Mouse (Mus musculus) 3134 (cell line): Measurements from ENCODE around the gene Cradd.

Experiments used
- DNase-seq: peaks from one replicate; pipeline ENCODE4 v3.0.0-alpha.2; 2011; ENCODE audit warnings: low spot score; ENCODE audit not compliant: insufficient read length; ENCODE audit errors: extremely low read depth

The Cradd gene

DNA sequence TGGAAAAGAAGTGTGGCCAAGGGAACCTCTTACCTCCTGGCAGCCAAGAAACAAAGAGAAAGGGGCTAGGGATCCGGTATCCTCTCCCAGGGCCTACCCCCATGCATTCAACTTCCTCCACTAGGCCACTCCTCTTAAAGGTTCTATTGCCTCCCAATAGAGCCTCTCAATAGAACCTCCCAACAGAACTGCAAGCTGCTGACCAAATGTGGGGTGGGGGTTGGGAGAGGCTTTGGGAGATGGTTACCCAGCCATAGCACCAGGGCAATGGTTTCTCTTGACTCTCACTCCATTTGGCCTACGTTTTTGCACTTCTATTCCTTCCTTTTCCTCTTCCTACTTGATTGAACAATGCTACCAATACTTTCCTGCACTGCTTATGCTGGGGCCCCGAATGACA, 69.9 kb downstream of the Cradd start:
- DNase-seq, result no peak

DNA sequence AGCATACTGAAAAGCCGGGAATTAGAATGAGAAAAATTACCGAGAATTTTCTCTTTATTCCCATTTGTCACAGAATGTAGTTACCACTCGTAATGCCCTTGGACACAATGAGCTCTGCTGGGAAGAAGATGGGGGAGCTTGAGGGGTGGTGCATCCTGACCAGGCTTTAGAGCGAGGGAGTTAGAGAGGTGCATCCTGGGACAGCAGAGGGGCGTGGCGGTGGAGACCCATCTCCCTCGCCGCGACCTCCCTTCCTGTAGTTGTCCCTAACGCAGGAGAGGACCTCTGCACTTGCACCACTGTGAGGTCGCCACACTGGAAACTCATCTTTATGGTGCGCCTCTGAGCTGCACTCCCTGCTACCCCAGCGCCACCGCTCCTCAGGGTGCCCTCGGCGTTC, 72.3 kb downstream of the Cradd start:
- DNase-seq, result no peak

- DNase-seq, result no peak
These were observed 75.6 kb downstream of the Cradd start for GRCm38 (mm10) chr10:95248362-95248761.

GRCm38 (mm10) chr10:95246696-95247095, 77.2 kb downstream of the Cradd start:
- DNase-seq, result no peak

- no peak for DNase-seq
These were observed 78.3 kb downstream of the Cradd start for GRCm38 (mm10) chr10:95245680-95245982.

- DNase-seq, result no peak
These were observed 78.8 kb downstream of the Cradd start for GRCm38 (mm10) chr10:95244961-95245679.

DNA sequence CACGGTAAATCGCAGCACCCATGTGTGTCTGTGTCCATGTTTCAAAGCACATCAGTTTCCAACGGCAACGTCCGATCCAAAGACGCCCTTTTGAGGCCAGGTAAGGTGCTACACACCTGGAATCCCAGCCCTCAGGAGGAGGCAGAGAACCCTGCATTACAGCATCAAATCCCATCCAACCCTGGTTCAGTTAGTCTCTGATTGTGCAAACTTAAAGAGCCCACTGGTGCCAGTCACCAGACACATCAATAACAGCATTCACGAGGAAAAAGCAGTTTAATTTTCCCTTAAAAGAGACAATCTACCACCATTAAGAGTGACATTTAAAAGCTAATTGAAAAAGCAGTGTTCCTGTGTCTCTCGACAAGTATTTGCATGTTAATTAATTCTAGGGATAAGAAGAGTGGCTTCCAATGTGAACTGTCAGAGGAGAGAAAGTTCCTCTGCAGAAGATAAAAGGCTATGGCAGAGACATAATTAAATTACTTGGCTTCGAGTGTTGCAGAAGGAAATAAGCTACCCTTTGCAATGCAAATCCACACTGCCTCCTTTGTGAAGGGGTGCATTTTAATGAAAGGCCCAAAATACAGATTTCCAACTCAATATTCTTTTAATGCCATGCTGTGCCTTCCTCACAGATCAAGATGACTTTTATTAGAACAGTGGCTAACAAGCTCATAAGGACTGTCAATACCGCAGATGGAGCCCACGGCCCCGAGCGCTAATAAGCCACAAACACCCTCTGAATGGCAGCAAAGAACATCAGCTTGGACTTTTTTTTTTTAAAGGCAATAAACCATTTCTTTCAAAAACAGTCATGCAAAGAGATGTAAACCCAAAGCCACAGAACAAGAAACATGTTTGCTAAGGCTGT, 84.5 kb downstream of the Cradd start:
- no peak for DNase-seq

- DNase-seq, result no peak
These were observed 85.3 kb downstream of the Cradd start for GRCm38 (mm10) chr10:95238667-95239066.

- no peak for DNase-seq
These were observed 87.7 kb downstream of the Cradd start for GRCm38 (mm10) chr10:95236226-95236625.

GRCm38 (mm10) chr10:95234661-95235060, 89.3 kb downstream of the Cradd start:
- no peak for DNase-seq

- no peak for DNase-seq
These were observed 90.9 kb downstream of the Cradd start for GRCm38 (mm10) chr10:95233044-95233443.

DNA sequence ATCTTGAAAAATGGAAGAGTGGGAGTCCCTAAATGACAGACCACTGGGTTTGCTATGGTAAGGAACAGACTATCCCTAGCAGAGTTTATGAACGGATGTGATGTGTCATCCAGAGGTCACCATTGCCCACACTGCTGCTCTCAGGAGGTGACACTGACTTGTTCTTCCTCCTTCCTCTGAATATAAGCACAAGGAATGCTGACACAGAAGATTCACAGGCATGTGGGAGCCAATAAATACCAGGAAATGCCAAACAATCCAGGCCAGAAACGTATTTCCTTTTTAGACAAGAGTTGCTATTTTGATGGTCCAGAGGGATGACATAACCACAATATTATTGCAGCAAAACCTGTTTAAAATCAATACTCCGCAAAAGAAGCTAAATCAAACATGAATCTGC, 91.4 kb downstream of the Cradd start:
- no peak for DNase-seq

GRCm38 (mm10) chr10:95228192-95228591, 95.7 kb downstream of the Cradd start:
- no peak for DNase-seq

GRCm38 (mm10) chr10:95227590-95227989, 96.3 kb downstream of the Cradd start:
- no peak for DNase-seq

DNA sequence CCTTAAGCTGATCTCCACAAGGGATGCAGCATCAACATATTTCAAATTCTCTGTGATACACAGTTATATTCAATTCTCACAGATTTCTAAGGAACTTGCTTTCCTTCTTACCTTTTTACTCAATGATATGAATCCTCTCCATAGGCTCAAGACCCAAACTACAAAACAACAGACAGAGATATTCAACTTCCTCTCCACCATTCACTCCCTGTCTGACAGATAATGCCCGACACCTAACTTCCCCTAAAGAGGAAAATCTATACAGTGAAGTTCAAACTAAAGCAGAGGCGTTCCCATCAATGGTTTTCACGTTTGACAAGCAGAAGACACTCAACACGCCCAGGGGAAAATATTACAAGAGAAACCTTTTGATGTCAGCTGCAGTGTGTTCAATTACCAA, 97.2 kb downstream of the Cradd start:
- no peak for DNase-seq

- DNase-seq, result no peak
These were observed 98.9 kb downstream of the Cradd start for GRCm38 (mm10) chr10:95225006-95225405.

GRCm38 (mm10) chr10:95223211-95223610, 100.7 kb downstream of the Cradd start:
- no peak for DNase-seq

GRCm38 (mm10) chr10:95221914-95222313, 102.0 kb downstream of the Cradd start:
- no peak for DNase-seq

GRCm38 (mm10) chr10:95220536-95220935, 103.4 kb downstream of the Cradd start:
- DNase-seq, result no peak

GRCm38 (mm10) chr10:95218683-95219060, 105.3 kb downstream of the Cradd start:
- DNase-seq, result no peak

GRCm38 (mm10) chr10:95217956-95218682, 105.8 kb downstream of the Cradd start:
- DNase-seq, result no peak

GRCm38 (mm10) chr10:95215324-95215723, 108.6 kb downstream of the Cradd start:
- no peak for DNase-seq
